Mouse (Mus musculus) kidney, embryonic 14.5 days (tissue): Measurements from ENCODE around the gene Gpatch8. TPM values are rescaled to one million over a fixed set of nuclear protein-coding genes. Genes with fewer than 3 reads are reported as not detected.

Experiments
- polyA plus RNA-seq: library from polyadenylated mRNA; unstranded; fragments of >200 nt; fragmentation: Nextera tagmentation; extraction: Ambion mirVana; gene quantifications from 2 replicates; pipeline ENCODE4 v1.2.1, GENCODE M21; 2014

Gene Gpatch8
- polyA plus RNA-seq, 1 experiment from 2014 or later, result 60.6 TPM

Other genes starting within 250 kb of the Gpatch8 start
- gene Ubtf, start 236.7 kb downstream of the Gpatch8 start, polyA plus RNA-seq, result 86.5 and 105 TPM in 2 replicates
- 3.0 and 3.3 TPM in 2 replicates for gene Slc4a1, start 190.2 kb downstream of the Gpatch8 start, polyA plus RNA-seq
- 1.7 and 1.9 TPM in 2 replicates for gene Rundc3a, start 163.0 kb downstream of the Gpatch8 start, polyA plus RNA-seq
- 224 and 274 TPM in 2 replicates for gene Slc25a39, start 148.4 kb downstream of the Gpatch8 start, polyA plus RNA-seq
- 81.0 and 103 TPM in 2 replicates for gene Grn, start 126.1 kb downstream of the Gpatch8 start, polyA plus RNA-seq
- gene Fam171a2, start 108.7 kb downstream of the Gpatch8 start, polyA plus RNA-seq, result 12.3 and 14.7 TPM in 2 replicates
- 5.8 and 6.4 TPM in 2 replicates for gene Itga2b, start 86.3 kb downstream of the Gpatch8 start, polyA plus RNA-seq
- 5.7 and 8.3 TPM in 2 replicates for gene Gm11627, start 23.1 kb upstream of the Gpatch8 start, polyA plus RNA-seq
- 41.7 and 49.7 TPM in 2 replicates for gene Fzd2, start 48.0 kb upstream of the Gpatch8 start, polyA plus RNA-seq
- 0.40 and 1.4 TPM in 2 replicates for gene Meioc, start 107.3 kb upstream of the Gpatch8 start, polyA plus RNA-seq
- gene Ccdc43, start 141.4 kb upstream of the Gpatch8 start, polyA plus RNA-seq, result 52.7 and 55.4 TPM in 2 replicates
- gene Adam11, start 205.0 kb upstream of the Gpatch8 start, polyA plus RNA-seq, result 3.5 and 7.8 TPM in 2 replicates